Mouse (Mus musculus) limb, embryonic 10.5 days (tissue): ENCODE results near the gene Robo2. TPM values are rescaled to one million over a fixed set of nuclear protein-coding genes. Genes with fewer than 3 reads are reported as not detected.
A peak's percentile ranks its signal among the peaks of the same experiment; 100 is the strongest.
"Not testable (repeated sequence)": the region's sequence is repeated elsewhere in the genome, so short reads cannot be mapped to it uniquely, and the experiment has no call there.

Experiments used
- DNase-seq: peaks from one replicate; pipeline ENCODE4 v3.0.0-alpha.2; 2017; ENCODE audit warnings: low spot score
- H3K27ac ChIP-seq: fragments of 300-500 bp; sonication (generic); 2 replicates; pipeline ENCODE4 v1.5.1; 2016; ENCODE audit warnings: mild to moderate bottlenecking
- H3K27me3 ChIP-seq: fragments of 300-500 bp; sonication (generic); 2 replicates; pipeline ENCODE4 v1.6.1; 2016; ENCODE audit warnings: low read depth, mild to moderate bottlenecking; ENCODE audit not compliant: poor library complexity, severe bottlenecking
- H3K36me3 ChIP-seq: fragments of 300-500 bp; sonication (generic); 2 replicates; pipeline ENCODE4 v1.6.1; 2016; ENCODE audit warnings: mild to moderate bottlenecking, moderate library complexity
- H3K4me1 ChIP-seq: fragments of 300-500 bp; sonication (generic); 2 replicates; pipeline ENCODE4 v1.6.1; 2016
- H3K4me3 ChIP-seq: fragments of 300-500 bp; sonication (generic); 2 replicates; pipeline ENCODE4 v1.5.1; 2016; ENCODE audit warnings: mild to moderate bottlenecking, moderate library complexity
- H3K9me3 ChIP-seq: fragments of 300-500 bp; sonication (generic); replicated peaks from 2 replicates; pipeline ENCODE4 v1.6.1; 2016; ENCODE audit warnings: mild to moderate bottlenecking
- WGBS: fragments of 180-500 bp; shearing (Covaris S2); methylation state at CpG from one replicate; pipeline ENCODE4 v1.1.7; 2016; 5-methylcytosine and 5-hydroxymethylcytosine counted together
- polyA plus RNA-seq: library from polyadenylated mRNA; unstranded; fragments of >200 nt; fragmentation: Nextera tagmentation; extraction: Ambion mirVana; gene quantifications from 2 replicates; pipeline ENCODE4 v1.2.1, GENCODE M21; 2016

Gene Robo2
- polyA plus RNA-seq, 1 experiment from 2014 or later = 84.8 TPM

- no peaks in the 10 kb centered on the region for H3K27me3 ChIP-seq
- no peaks in the 10 kb centered on the region for H3K9me3 ChIP-seq
- no peak overlapping the region for H3K27ac ChIP-seq
- DNase-seq = no peak
- WGBS = 80% methylated on average over 7 of the region's 7 CpGs
- H3K4me1 ChIP-seq = 0 out of 2 replicates have a peak, but pooled peaks cover 8% of the 10 kb centered on the region
- H3K4me3 ChIP-seq = no peak overlapping the region
- no peaks in the 10 kb centered on the region for H3K36me3 ChIP-seq
Observed at GRCm38 (mm10) chr16:74169121-74169520, 242.5 kb downstream of the Robo2 start.

- no peak for DNase-seq
- Histone ChIP-seq H3K27ac (no peak overlapping the region), H3K36me3 (no peaks in the 10 kb centered on the region), H3K9me3 (no peaks in the 10 kb centered on the region), H3K4me1 (0 out of 2 replicates have a peak, but pooled peaks cover 8% of the 10 kb centered on the region), H3K4me3 (no peak overlapping the region), H3K27me3 (no peaks in the 10 kb centered on the region)
Observed at GRCm38 (mm10) chr16:74167832-74168231, 243.8 kb downstream of the Robo2 start.

GRCm38 (mm10) chr16:74162041-74162440 lies 249.6 kb downstream of the Robo2 start:
- no peak overlapping the region for H3K4me3 ChIP-seq
- 88% methylated on average over 4 of the region's 4 CpGs for WGBS

GRCm38 (mm10) chr16:74159189-74159588 lies 252.4 kb downstream of the Robo2 start:
- Histone ChIP-seq H3K4me1 (no peaks in the 10 kb centered on the region), H3K27me3 (no peaks in the 10 kb centered on the region), H3K9me3 (no peaks in the 10 kb centered on the region), H3K36me3 (no peaks in the 10 kb centered on the region), H3K4me3 (no peak overlapping the region), H3K27ac (no peak overlapping the region)
- 88% methylated on average over 3 of the region's 3 CpGs for WGBS
- DNase-seq = no peak

More at GRCm38 (mm10) chr16:74162041-74162440, 249.6 kb downstream of the Robo2 start:
- DNase-seq = no peak
- H3K9me3 ChIP-seq = no peaks in the 10 kb centered on the region
- H3K4me1 ChIP-seq = no peaks in the 10 kb centered on the region
- H3K27ac ChIP-seq = no peak overlapping the region
- no peaks in the 10 kb centered on the region for H3K27me3 ChIP-seq
- H3K36me3 ChIP-seq = no peaks in the 10 kb centered on the region

- Histone ChIP-seq H3K9me3 (no peaks in the 10 kb centered on the region), H3K4me1 (peaks cover 15% of the 10 kb centered on the region), H3K4me3 (no peak overlapping the region), H3K36me3 (no peaks in the 10 kb centered on the region), H3K27me3 (no peaks in the 10 kb centered on the region), H3K27ac (no peak overlapping the region)
- no peak for DNase-seq
- 96% methylated on average over 1 of the region's 1 CpGs for WGBS
Observed at GRCm38 (mm10) chr16:74136181-74136580, 275.4 kb downstream of the Robo2 start.

- no peak overlapping the region for H3K4me3 ChIP-seq
- DNase-seq = no peak
- no peak overlapping the region for H3K27ac ChIP-seq
- H3K9me3 ChIP-seq = no peaks in the 10 kb centered on the region
- no peaks in the 10 kb centered on the region for H3K27me3 ChIP-seq
- WGBS = 93% methylated on average over 6 of the region's 6 CpGs
- no peaks in the 10 kb centered on the region for H3K36me3 ChIP-seq
- peaks cover 15% of the 10 kb centered on the region for H3K4me1 ChIP-seq
Observed at GRCm38 (mm10) chr16:74132833-74133232, 278.8 kb downstream of the Robo2 start.

- DNase-seq = no peak
- H3K4me1 ChIP-seq = peaks cover 15% of the 10 kb centered on the region
- H3K4me3 ChIP-seq = no peak overlapping the region
- no peaks in the 10 kb centered on the region for H3K27me3 ChIP-seq
- no peaks in the 10 kb centered on the region for H3K36me3 ChIP-seq
- H3K9me3 ChIP-seq = no peaks in the 10 kb centered on the region
- H3K27ac ChIP-seq = no peak overlapping the region
- 95% methylated on average over 5 of the region's 5 CpGs for WGBS
Observed at GRCm38 (mm10) chr16:74131370-74131769, 280.3 kb downstream of the Robo2 start.

- H3K4me3 ChIP-seq = no peak overlapping the region
- no peaks in the 10 kb centered on the region for H3K9me3 ChIP-seq
- DNase-seq = no peak
- no peaks in the 10 kb centered on the region for H3K27me3 ChIP-seq
- 89% methylated on average over 5 of the region's 5 CpGs for WGBS
- no peaks in the 10 kb centered on the region for H3K4me1 ChIP-seq
- no peaks in the 10 kb centered on the region for H3K36me3 ChIP-seq
- no peak overlapping the region for H3K27ac ChIP-seq
Observed at GRCm38 (mm10) chr16:74128443-74128983, 283.1 kb downstream of the Robo2 start.

- WGBS = 80% methylated on average over 3 of the region's 3 CpGs
- no peaks in the 10 kb centered on the region for H3K9me3 ChIP-seq
Observed at GRCm38 (mm10) chr16:74113155-74113554, 298.5 kb downstream of the Robo2 start.

GRCm38 (mm10) chr16:74111101-74111500 lies 300.5 kb downstream of the Robo2 start:
- Histone ChIP-seq H3K27ac (no peak overlapping the region), H3K27me3 (no peaks in the 10 kb centered on the region), H3K9me3 (no peaks in the 10 kb centered on the region), H3K36me3 (no peaks in the 10 kb centered on the region), H3K4me3 (no peak overlapping the region), H3K4me1 (peaks cover 6% of the 10 kb centered on the region; the same call in 1 of the 2 replicates)
- no peak for DNase-seq
- 86% methylated on average over 4 of the region's 4 CpGs for WGBS

More at GRCm38 (mm10) chr16:74113155-74113554, 298.5 kb downstream of the Robo2 start:
- peaks cover 6% of the 10 kb centered on the region; the same call in 1 of the 2 replicates for H3K4me1 ChIP-seq
- no peaks in the 10 kb centered on the region for H3K36me3 ChIP-seq
- no peak overlapping the region for H3K4me3 ChIP-seq
- no peaks in the 10 kb centered on the region for H3K27me3 ChIP-seq
- DNase-seq = no peak
- no peak overlapping the region for H3K27ac ChIP-seq

GRCm38 (mm10) chr16:74104449-74104848 lies 307.2 kb downstream of the Robo2 start:
- not testable (repeated sequence) for DNase-seq, H3K27ac ChIP-seq, H3K27me3 ChIP-seq, H3K9me3 ChIP-seq, H3K4me3 ChIP-seq
- 81% methylated on average over 8 of the region's 8 CpGs for whole genome bisulfite sequencing
- H3K36me3 ChIP-seq = peaks cover 13% of the 10 kb centered on the region
- peaks cover 28% of the 10 kb centered on the region for H3K4me1 ChIP-seq

- DNase-seq = peak; percentile 62
- peaks cover 41% of the 10 kb centered on the region for H3K4me1 ChIP-seq
- H3K9me3 ChIP-seq = no peaks in the 10 kb centered on the region
- WGBS = 22% methylated on average over 7 of the region's 7 CpGs
- no peaks in the 10 kb centered on the region for H3K27me3 ChIP-seq
- H3K4me3 ChIP-seq = peak overlapping the region; percentile 22; the same call in 1 of the 2 replicates
- H3K36me3 ChIP-seq = no peaks in the 10 kb centered on the region
- H3K27ac ChIP-seq = peak overlapping the region; percentile 89
Observed at GRCm38 (mm10) chr16:74092997-74093801, 318.4 kb downstream of the Robo2 start.

- no peaks in the 10 kb centered on the region for H3K36me3 ChIP-seq
- no peaks in the 10 kb centered on the region for H3K27me3 ChIP-seq
- DNase-seq = no peak
- H3K4me3 ChIP-seq = no peak overlapping the region
- WGBS = 83% methylated on average over 1 of the region's 1 CpGs
- H3K9me3 ChIP-seq = no peaks in the 10 kb centered on the region
- H3K27ac ChIP-seq = no peak overlapping the region
- peaks cover 34% of the 10 kb centered on the region for H3K4me1 ChIP-seq
Observed at GRCm38 (mm10) chr16:74089951-74090350, 321.7 kb downstream of the Robo2 start.
